Mouse (Mus musculus): Measurements from ENCODE around the gene Slc44a1.

Slc44a1 gene

DNA sequence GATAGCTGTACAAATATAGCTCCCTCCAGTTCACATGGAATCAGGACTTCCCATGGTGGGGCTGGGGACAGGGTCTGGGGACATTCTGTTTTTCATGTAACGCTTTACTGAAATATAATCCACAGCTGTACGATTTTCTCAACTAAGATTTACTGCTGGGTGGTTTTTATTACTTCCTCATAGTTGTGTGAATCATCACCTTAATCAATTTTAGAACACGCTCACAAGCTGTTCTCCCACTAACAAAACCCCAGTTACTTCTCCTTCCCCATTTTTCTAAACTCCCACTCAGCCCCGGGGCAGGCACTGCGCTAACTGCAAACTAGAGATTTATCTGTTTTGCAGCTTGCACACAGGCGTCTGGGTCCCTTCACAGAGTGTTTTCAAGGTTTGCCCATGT is 28.8 kb downstream of the Slc44a1 start:
- no peak for DNase-seq

DNA sequence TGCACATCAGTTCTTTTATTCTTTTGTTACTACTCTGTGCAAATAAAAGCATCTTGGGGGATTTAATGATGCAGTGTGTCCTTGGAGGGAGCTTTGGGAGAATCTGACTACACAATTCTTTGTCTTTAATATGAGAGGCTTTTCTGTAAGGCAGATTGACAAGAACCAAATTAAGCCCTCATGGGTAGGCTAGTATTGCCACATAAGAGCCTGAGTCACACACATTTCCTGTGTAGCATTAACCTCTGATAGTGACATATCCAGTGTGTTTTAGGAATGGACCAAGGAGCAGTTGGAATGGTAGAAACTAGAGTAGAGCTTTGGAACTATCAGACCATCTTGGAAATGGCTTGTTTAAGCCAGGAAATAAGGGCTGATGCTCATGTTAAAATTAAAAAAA is 33.9 kb downstream of the Slc44a1 start:
- DNase-seq: no peak

DNA sequence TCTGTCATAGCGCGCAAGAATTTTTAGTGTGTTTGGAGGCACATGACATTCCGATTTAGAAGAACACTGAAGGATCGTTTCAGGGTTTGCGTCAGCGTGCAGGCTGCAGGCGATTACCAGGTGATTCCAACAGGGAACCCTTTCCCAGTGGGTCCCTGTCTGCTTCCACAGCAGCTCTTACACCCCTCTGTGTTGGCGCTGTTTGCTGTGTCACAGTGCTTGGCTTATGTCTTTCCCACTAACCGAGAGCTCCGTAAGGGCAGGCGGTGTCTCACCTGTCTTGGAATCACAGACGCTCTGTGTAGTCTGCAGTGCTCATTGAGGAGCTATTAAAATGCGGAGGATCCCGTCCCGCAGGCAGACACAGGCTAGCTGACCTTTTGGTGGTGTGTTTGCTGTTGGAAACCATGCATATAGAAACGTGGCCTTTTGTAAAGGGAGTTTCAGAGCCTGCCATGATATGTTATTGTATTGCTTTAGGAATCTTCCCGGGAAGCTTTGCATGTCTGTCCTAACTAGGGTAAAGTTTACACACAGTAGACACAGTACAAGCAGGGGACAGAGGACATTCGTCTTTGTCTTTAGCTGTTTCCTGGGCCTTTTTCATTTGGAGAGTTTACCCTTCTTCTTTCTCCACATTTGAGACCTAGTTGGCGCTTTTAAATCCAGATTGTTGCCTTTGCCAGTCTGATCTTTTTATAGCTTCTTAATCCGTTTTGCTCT is 35.2 kb downstream of the Slc44a1 start:
- no peak for DNase-seq

DNA sequence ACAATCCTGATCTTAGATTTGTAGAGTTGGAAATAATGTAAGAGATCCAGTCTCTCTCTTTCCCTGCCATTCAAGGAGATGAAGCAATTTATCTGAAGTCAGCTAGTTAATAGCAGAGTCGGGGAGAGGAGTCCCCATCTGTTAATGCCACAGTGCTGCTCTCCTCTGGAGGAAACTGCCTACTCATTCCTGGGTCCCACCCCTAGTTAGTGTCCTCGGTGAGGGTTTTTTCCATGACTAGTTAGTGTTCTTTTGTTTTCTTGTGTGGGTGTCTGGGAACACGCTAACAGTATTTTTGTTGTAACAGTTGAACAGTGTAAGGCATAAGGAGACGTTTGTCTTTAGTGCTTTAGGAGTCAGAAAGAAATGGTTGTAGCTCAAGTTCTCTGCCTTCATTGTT is 38.4 kb downstream of the Slc44a1 start:
- DNase-seq: no peak

DNA sequence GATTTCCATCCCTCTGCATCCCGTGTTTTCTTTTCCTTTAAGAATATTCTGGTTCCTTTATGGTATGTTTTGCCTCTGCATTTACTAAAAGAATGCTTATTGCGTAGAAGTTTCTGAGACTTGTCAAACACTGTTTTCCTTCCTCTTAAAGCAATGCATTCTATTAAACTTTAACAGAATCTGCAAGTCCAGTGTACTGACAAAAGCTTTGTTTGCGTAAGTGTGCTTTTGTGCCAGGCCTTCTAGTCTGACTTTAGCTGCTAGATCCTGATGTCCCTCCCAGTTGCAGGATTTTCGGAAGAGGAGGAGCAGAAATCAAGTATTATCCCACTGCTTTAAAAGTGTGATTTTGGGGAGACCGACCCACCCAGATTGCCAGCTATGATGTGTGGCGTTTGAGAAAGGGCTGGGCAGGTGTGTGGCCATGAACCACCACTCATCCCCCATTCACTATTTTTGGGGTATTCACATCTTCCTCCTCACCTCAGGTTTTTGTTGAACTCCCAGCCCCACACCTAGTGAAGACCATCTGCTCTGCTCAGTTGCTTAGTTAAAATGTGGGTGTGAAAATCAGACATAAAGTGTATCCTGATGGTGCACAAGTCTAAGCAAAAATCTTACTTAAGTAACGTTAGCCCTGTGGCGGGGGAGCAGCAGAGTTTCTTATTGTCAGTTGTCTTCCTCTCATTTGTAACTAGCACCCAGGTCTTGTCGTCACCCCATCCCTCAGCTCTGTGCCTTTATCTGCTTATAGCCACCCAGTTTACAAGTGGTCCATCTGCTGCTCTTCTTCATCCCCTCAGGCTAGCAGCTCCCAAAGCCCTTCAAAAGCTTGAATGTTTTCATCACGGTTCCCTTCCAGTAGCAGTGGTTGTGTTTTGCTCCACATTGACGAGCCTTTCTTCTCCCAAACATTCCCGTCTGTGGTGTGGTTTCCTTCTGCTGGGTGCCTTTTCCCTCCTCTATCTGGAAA is 47.3 kb downstream of the Slc44a1 start:
- DNase-seq: no peak

DNA sequence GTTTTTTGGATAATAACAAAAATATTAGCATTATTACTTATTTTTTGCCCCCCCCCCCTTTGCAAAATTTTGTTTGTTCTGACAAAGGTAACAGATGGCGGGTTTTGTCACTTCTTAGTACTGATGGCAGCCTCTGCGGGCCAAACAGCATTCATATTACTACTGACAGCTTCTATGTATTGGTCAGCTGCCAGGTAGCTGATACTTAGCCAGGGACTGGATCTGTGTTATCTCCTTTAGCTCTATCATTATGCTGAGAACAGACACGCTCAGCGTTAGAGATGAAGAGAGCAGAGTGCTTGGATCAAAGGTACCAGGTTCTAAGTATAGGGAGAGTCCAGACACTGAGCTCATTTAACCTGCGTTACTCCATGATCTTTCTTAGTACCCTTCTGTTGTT is 48.6 kb downstream of the Slc44a1 start:
- DNase-seq: no peak

DNA sequence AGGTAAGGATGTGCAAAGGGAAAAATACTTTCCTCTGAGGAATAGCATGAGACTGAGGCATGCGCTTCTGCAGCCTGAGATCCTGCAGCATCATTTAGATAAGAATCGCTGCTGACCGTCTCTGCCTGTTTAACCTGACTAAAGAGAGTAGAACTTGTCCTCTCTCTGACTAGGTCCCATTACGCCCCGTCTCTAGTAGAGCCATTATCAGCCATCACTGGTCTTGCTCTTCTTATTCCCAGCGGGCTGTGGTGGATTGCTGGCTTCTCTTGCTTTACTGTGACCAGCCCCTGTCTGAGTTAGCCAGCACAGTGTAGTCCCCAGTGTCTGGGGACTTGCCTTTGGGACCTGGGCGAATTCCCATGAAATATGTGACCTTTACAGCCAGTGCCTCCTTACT is 50.2 kb downstream of the Slc44a1 start:
- DNase-seq: no peak

DNA sequence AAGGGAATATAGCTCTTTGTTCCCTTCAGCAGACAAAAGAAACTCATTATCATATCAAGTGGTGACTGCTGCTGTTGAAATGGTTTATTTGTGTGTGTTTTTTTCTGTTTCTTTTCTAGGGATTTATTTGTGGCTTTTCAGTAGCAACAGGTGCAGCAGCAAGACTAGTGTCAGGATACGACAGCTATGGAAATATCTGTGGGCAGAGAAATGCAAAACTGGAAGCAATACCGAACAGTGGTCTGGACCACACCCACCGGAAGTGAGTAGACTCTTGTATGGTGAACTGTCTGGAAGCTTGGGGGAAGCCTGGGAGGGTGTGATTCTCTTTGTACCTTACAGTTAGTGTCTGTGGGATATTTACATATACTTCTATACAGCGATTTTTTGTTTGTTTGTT is 51.1 kb downstream of the Slc44a1 start:
- no peak for DNase-seq

DNA sequence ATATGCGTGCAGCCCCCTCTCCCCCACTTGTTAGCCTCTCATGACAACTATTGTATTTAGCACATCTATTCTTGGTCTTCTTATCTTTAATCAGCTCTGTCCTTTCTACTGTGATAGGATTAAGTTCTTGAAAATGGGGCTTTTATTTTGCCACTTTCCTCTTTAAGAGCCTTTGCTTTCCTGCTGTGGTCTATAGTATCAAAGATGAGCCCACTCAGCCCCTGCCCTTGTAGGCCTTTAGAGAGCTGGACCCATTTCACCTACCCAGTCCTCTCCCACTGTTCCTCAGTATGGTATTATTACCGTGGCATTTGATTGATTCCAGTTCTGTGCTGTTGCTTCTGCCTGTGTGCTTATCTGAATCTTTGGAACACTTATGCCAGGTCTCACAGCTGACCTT is 55.4 kb downstream of the Slc44a1 start:
- no peak for DNase-seq

DNA sequence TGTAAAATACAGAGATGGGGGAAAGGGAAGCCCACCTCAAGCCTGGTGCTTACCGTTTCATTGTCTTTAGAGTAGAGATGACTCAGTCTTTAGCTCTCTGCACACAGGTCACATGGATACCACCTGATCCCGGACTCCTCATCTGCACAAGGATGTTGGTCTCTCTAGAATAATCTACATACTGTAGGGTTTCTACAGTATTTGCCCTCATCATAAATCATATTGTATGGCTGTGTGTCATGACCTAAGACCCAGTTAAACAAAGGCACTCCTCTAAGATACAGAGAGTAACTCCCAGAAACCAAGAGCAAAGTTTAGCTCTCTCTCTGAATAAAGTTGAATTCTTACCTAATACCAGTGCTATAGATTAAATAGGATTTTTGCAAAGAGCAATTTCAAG is 62.6 kb downstream of the Slc44a1 start:
- no peak for DNase-seq

DNA sequence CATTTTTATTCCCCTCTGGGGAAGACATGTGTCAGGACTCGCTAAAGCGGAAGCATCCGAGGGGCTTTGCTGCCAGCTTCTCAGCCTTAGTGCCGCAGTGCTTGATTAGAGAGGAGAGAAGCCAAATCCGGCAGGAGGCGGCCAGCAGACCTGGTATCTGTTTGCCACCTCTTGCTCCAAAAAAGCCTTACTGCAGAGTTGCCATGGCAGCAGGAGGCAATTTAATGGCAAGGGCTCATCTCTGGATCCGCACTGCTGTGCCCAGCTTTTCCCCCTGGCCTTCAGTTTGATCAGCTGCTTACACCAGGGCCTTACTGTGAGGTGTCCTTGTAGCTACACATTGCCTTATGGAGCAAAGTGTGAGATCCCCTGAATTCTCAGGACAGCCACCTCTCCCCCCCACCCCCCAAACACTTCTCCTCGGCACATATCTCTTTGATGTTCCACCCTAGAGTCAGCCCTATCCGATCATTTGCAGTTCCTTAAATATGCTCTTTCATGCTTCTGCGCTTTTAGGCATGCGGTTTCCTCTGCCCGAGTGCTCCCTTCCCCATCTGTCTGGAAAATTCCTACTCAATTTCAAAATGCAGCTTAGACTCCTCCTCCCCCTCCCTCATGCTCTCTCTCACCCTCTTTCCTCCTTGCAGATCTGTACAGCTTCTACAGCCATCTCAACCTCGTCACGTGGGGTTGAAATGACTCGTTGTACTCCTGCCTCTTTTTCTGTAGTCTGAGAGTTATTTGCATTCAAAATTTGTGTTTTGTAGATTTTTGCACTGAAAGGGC is 72.1 kb downstream of the Slc44a1 start:
- DNase-seq: peak; percentile 30 to 58

DNA sequence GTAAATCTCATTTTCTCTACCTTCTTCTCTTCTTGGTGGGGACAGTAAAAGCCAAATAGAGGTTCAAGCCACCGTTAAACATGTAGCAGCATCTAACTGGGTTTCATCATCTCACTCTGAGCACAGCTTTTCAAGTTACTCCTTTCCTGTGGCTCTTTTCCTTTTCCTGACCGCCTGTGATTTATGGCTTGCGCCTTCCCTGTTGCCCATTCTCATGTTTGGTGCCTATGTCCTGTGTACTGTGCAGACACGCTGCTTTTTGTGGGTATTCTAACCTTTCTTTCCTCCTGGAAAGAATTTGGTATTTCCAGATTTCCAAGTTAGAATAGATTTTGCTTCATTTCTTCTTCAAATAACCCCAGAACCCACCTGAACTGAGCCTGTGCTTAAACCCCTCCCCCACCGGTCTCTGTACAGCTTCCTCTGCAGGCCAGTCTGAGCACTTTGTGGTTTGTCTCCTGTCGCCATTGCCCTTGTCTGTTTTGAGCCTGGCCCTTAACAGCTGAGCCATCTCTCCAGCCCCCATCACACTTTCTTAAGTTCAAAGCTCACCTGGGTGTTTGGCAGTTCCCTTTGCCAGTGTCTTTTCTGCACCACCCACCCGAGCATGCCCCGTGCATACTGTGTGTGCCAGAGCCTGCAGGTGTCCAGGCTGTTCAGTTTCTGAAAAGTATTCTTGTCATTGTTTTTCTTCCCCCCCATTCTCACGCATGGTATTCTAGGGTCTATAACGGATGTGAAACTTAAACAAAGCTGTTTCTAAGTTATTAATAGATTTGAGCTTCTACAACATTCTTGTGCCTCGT is 73.3 kb downstream of the Slc44a1 start:
- DNase-seq: peak; percentile 51 to 66

DNA sequence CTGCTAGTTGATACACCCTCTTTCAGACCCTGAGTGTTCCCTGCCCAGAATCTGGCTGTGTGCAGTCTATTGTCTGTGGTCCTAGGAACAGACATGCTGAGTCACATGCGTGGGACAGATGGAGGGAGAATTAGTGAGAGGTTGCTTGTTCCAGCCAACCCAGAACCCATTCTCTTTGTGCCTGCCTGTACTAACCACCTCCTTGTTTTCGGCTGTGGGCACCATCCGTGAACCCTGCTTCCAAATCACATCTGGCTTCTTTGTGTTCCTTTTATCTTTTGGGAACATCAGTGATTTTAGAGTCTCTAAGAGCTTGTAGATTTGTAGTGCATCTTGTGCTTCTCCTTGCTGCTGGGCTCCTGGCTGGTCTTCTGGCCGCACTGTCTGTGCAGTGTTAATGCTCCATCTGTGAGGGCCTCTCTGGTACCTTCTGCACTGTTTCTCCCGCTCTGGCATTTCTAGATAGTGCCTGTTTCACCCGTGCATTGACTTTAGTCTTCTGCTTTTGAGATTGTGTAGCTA is 75.9 kb downstream of the Slc44a1 start:
- no peak for DNase-seq

DNA sequence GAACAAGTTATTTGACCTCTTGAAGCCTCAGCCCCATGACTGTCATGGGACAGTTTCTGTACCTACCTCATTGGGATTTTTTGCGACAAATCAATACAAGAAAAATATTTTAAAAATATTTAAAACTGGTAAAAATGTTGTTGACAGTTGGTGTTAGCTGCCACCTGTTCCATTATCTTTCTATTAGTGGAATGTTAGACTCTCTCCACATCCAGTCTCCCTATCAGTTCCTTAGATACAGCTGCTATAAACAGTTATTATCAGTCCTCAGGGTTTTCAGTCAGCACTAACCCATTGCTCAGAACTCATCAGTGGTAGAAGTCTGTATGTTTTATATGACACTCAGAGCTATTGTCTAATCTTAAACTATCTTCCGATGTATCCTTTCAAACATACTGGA is 79.2 kb downstream of the Slc44a1 start:
- DNase-seq: no peak

DNA sequence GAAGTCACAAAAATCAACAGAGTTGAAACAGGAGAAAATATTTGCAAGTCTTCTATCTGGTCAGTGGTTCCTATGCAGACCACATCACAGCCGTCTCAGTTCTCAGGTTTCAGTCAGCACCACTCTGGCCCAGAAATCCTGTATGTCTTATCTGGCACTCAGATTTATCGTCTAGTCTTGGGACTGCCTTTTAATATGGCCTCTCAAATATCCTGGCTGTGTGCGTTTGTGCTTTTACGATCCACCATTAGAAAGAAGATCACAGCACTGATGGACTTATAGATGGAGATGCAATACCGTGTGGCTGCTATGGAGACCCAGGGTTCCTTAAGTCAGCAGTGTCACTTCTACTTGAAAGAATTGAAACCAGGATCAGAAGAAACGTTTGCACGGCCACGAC is 80.8 kb downstream of the Slc44a1 start:
- DNase-seq: no peak

DNA sequence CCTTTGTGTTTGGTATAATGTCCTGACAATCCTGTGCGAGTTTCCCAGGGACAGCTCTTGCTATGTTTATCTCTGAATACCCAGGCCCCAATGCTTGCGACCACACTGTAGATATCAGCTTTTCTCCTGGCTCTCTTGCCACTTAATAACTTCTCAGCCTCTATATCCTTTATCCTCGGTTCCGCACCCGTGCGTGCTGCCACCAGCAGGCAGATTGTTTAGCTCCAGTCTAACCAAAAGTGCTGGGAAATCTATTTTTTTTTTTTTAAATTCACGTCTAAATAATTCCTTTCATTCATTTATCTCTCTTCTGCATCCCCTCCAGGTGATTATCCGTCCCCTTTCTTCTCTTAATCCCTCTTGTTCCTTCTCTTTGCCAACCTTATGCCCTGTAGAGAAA is 82.4 kb downstream of the Slc44a1 start:
- DNase-seq: no peak

DNA sequence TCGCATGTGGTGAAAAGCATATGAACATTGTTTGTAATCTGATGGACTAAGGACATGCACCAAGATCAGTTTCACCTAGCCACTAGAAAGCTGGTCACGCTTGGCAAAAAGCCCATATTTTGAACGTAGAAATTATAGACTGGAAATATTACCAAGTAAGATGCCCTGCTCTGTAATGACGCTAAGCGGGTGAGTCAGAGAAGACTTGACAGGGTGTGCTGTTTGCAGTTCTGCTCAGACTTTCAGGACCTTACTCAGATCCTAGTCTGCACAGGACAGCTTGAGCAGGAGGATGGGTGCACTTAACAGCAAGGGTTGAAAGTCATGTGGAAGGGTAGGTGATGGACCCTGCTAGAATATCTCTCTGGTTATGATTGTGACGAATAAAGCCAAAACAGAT is 85.3 kb downstream of the Slc44a1 start:
- DNase-seq: no peak

DNA sequence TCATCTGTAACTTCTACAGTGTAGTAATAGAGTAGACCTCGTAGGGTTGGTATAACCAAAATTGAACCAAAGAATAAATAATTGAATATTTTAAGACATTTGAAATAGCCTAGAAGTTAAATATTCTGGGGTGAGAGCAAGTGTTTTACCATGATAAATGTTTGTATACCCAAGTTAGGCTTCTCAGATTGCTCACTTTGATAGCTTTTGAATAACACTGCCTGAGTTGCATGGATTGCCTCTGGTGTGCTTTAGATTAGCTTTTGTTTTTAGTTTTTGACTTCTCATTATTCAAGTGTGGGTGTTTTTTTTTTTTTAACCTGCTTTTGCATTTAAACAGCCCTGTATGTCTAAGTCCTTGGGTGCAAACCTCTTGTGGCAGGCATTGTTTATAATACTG is 85.8 kb downstream of the Slc44a1 start:
- DNase-seq: no peak

DNA sequence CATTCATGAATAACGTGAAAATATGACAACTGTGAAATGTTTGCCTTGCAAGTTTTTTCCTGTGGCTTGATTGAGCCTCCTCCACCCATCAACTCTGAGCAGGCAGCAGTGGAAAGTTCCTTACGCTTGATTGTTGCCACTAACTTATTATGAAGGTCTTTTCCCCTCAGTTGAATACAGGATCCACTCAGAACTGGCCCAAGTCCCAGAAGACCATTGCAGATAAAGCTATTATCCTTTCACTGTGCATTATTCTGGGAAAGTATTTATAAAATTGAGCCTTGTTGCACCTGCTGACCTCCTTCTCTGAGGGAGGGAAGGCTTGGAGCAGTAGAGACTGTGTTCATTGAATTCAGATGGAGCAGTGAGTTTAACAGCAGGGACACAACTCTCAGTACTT is 86.2 kb downstream of the Slc44a1 start:
- no peak for DNase-seq

DNA sequence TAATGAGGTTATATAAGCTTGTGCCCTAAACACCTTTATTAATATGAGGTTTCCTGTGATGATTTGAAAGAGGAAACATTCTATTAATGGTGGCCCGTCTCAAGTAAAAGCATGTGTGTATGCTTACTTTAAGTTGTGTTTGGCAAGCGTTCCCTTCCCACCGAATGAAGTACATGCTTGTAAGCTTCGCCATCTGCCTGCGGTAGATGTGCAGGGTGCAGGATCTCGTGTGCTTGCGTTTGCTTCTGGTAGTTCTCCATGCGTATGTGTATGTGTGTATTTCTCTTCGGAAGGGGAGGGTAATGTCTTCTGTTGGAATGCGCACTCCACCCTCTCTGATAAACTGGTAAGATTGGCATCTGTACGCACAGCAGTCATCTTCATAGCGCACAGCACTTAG is 95.6 kb downstream of the Slc44a1 start:
- no peak for DNase-seq

DNA sequence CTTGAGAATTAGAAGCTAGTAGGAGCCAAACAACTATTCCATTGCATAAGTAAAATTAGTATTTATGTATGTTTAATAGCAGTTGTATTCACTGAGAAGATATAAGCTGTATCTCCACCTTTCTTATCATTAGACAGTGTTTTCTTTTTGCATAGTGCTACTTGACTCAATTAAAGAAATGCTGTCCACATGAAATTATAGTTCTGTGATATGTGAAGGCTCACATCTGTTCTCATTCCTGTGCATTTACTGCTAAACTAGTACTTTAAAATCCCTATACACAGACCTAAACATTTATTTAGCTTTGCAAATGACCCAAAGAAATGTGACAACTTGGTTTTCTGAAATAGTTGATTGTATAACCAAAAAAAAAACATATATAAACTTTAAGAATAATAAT is 96.9 kb downstream of the Slc44a1 start:
- DNase-seq: no peak

DNA sequence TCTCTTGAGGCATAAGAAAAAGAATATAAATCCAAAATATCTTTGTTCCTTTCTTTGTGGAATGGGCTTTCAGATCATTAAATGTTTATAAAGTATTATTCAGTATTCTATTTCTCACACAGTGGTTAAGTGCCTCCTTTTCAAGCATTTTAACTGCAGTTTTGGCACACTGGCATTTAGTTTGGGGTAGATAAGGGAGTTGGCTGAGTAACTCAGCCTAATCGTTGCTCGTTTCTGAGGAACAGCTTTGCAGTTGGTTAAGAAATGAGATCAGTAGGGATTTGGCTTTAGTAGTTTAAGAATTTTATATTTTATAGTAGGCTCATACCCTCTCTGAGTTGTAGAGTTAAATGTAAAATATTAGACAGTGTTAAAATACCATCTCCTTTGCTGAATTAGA is 97.3 kb downstream of the Slc44a1 start:
- no peak for DNase-seq
